Mouse (Mus musculus) thymus, adult 2 months (tissue): ENCODE measurements around the gene Nfkbie.

ENCODE experiments used
- CTCF ChIP-seq: fragments of 200-500 bp; IDR thresholded peaks from 2 replicates; pipeline ENCODE4 v1.5.1; 2012; ENCODE audit warnings: mild to moderate bottlenecking, control low read depth, low read length, moderate library complexity, borderline replicate concordance; ENCODE audit not compliant: control insufficient read depth, poor library complexity, insufficient read depth; ENCODE audit errors: extremely low read depth
- POLR2A ChIP-seq: fragments of 200-500 bp; IDR thresholded peaks from 2 replicates; pipeline ENCODE4 v1.6.1; 2012; ENCODE audit warnings: mild to moderate bottlenecking, low read length, control low read depth, moderate library complexity; ENCODE audit not compliant: control insufficient read depth, poor library complexity, insufficient read depth; ENCODE audit errors: extremely low read depth

GRCm38 (mm10) chr17:45595736-45596390 is 40.4 kb downstream of the Nfkbie start:
- TF ChIP-seq POLR2A (no peak), CTCF (no peak)
